In the genomic region with DNA sequence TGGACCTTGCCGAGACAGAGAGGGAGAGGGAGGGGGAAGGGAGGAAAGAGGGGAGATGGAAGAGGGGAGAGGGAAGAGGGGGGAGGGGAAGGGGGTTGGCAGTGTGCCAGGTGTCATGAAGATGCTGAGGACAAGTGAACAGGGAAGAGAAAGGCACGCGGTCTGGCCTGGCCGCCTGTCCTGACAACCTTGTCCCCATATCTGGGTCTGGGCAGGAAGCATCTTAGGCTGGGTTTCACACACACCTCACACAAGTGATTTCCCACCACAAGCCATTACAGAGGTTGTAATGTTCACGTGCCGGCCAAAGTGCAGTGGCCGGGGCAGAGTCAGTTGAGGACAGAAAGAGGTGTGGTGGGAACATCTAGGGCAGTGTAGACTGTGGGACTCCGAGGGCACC, we compare ENCODE assay signal across 10 mouse cellular contexts. TPM values are rescaled to one million over a fixed set of nuclear protein-coding genes. Genes with fewer than 3 reads are reported as not detected.
DNase-seq lines count a peak whose midpoint lies in the region; ATAC-seq and TF ChIP-seq lines count a peak whose summit lies in the region.
"Had no signal": no experiment of that assay in that cellular context is flagged by ENCODE, and none has a peak within 500 bp of the region (broad histone marks: within the 10 kb centered on the region; RNA-seq: fewer than 3 reads in every experiment).

No protein-coding gene starts in this region.

- H3K9me3 ChIP-seq in intestine, postnatal 0 days (ENCODE audit: control insufficient read depth) = no peaks in the 10 kb centered on the region
- H3K9me3 ChIP-seq in liver, embryonic 16.5 days (replicated peaks; ENCODE audit: control insufficient read depth, low read length) = no peaks in the 10 kb centered on the region
- H3K9me3 ChIP-seq in midbrain, embryonic 10.5 days (replicated peaks) = no peaks in the 10 kb centered on the region
- H3K9me3 ChIP-seq in embryonic facial prominence, embryonic 10.5 days = no peaks in the 10 kb centered on the region
- H3K9me3 ChIP-seq: hindbrain, embryonic 15.5 days had no signal

- intact Hi-C loops in left cerebral cortex, postnatal 4 days (cut with DNase I) = no loop called here

- 27% methylated on average over 8 of the region's 8 CpGs for whole genome bisulfite sequencing in intestine, postnatal 0 days
- 40% methylated on average over 8 of the region's 8 CpGs for WGBS in liver, embryonic 16.5 days (ENCODE audit: insufficient replicate concordance)
- 84% methylated on average over 8 of the region's 8 CpGs for WGBS in midbrain, embryonic 10.5 days
- 88% methylated on average over 8 of the region's 8 CpGs for WGBS in embryonic facial prominence, embryonic 10.5 days

- H3K4me1 ChIP-seq in intestine, postnatal 0 days (replicated peaks; ENCODE audit: control insufficient read depth, insufficient read depth, low read length) = 0 out of 2 replicates have a peak, but pooled peaks cover 6% of the 10 kb centered on the region
- peaks cover 20% of the 10 kb centered on the region for H3K4me1 ChIP-seq in liver, embryonic 16.5 days (ENCODE audit: control insufficient read depth, low read depth, low read length)
- peaks cover 24% of the 10 kb centered on the region for H3K4me1 ChIP-seq in midbrain, embryonic 10.5 days
- H3K4me1 ChIP-seq in embryonic facial prominence, embryonic 10.5 days = peaks cover 44% of the 10 kb centered on the region

- peak; percentile 47 for DNase-seq in adrenal gland, postnatal 14 days
- DNase-seq in adrenal gland, adult 18-20 months (ENCODE audit: low spot score in 2 of 2) = no peak
- DNase-seq in left cerebral cortex, postnatal 4 days = peak; percentile 51
- DNase-seq in left cerebral cortex, adult 18-20 months (ENCODE audit: low spot score in 2 of 2) = no peak
- no peak for DNase-seq in midbrain, embryonic 10.5 days (ENCODE audit: low spot score)
- DNase-seq in embryonic facial prominence, embryonic 10.5 days (ENCODE audit: low spot score) = no peak

- H3K27ac ChIP-seq in intestine, postnatal 0 days (ENCODE audit: low read depth, low read length) = peak overlapping the region; percentile 57; the same call in 1 of the 2 replicates
- no peak overlapping the region for H3K27ac ChIP-seq in liver, embryonic 16.5 days (ENCODE audit: low read length)
- H3K27ac ChIP-seq in midbrain, embryonic 10.5 days (replicated peaks) = no peak overlapping the region
- H3K27ac ChIP-seq in embryonic facial prominence, embryonic 10.5 days (replicated peaks) = no peak overlapping the region
- H3K27ac ChIP-seq: hindbrain, embryonic 15.5 days had no signal

- TF ChIP-seq CTCF in intestine, postnatal 0 days (IDR thresholded peaks at IDR 0.05; ENCODE audit: low read depth) = no peak

- H3K9ac ChIP-seq in intestine, postnatal 0 days (ENCODE audit: low read depth, low read length) = no peak overlapping the region
- no peak overlapping the region for H3K9ac ChIP-seq in liver, embryonic 16.5 days (ENCODE audit: low read depth, low read length)
- H3K9ac ChIP-seq: hindbrain, embryonic 15.5 days had no signal

- no peak overlapping the region for H3K4me3 ChIP-seq in intestine, postnatal 0 days (ENCODE audit: low read depth, low read length)
- no peak overlapping the region for H3K4me3 ChIP-seq in liver, embryonic 16.5 days (ENCODE audit: low read depth, low read length)
- H3K4me3 ChIP-seq in midbrain, embryonic 10.5 days = no peak overlapping the region
- no peak overlapping the region for H3K4me3 ChIP-seq in embryonic facial prominence, embryonic 10.5 days
- H3K4me3 ChIP-seq: hindbrain, embryonic 15.5 days had no signal

- ATAC-seq in intestine, postnatal 0 days = peak; percentile 93
- peak; percentile 37; the same call in 1 of the 2 replicates for ATAC-seq in liver, embryonic 16.5 days (ENCODE audit: low read depth)
- ATAC-seq: forebrain, embryonic 14.5 days had no signal

- no peaks in the 10 kb centered on the region for H3K27me3 ChIP-seq in intestine, postnatal 0 days (replicated peaks; ENCODE audit: control insufficient read depth, insufficient read depth, low read length)
- H3K27me3 ChIP-seq in liver, embryonic 16.5 days (ENCODE audit: control insufficient read depth, insufficient read depth, low read depth, low read length) = no peaks in the 10 kb centered on the region
- no peaks in the 10 kb centered on the region for H3K27me3 ChIP-seq in midbrain, embryonic 10.5 days (ENCODE audit: low read depth, poor library complexity, severe bottlenecking)
- no peaks in the 10 kb centered on the region for H3K27me3 ChIP-seq in embryonic facial prominence, embryonic 10.5 days (replicated peaks; ENCODE audit: low read depth, poor library complexity, severe bottlenecking)
- H3K27me3 ChIP-seq: hindbrain, embryonic 15.5 days had no signal

- no peak overlapping the region; the same call in 1 of the 2 replicates for H3K4me2 ChIP-seq in intestine, postnatal 0 days (replicated peaks; ENCODE audit: low read depth)
- no peak overlapping the region for H3K4me2 ChIP-seq in liver, embryonic 16.5 days (ENCODE audit: low read depth, low read length)
- H3K4me2 ChIP-seq: hindbrain, embryonic 15.5 days had no signal

- peaks cover 6% of the 10 kb centered on the region; the same call in 1 of the 2 replicates for H3K36me3 ChIP-seq in intestine, postnatal 0 days (ENCODE audit: control insufficient read depth, insufficient read depth)
- H3K36me3 ChIP-seq in liver, embryonic 16.5 days (ENCODE audit: control insufficient read depth, insufficient read depth) = no peaks in the 10 kb centered on the region
- H3K36me3 ChIP-seq in midbrain, embryonic 10.5 days = peaks cover 5% of the 10 kb centered on the region; the same call in 1 of the 2 replicates
- H3K36me3 ChIP-seq in embryonic facial prominence, embryonic 10.5 days (replicated peaks) = peaks cover 13% of the 10 kb centered on the region
- H3K36me3 ChIP-seq: hindbrain, embryonic 15.5 days had no signal

RNA-seq across cellular contexts. Expression of gene Fance, which starts 25.7 kb away (rescaled TPM):
- total RNA-seq in adrenal gland, postnatal 14 days (2021) = 20.5 and 29.6 TPM in 2 replicates
- 10 to 100 TPM; 18.2 to 23.7 TPM for total RNA-seq in adrenal gland, adult 18-20 months (2021)
- total RNA-seq in left cerebral cortex, postnatal 4 days (2021) = 10 to 100 TPM; 28.9 to 29.0 TPM
- 10 to 100 TPM; 25.4 to 25.5 TPM for total RNA-seq in left cerebral cortex, adult 18-20 months (2021)
- 10.3 and 11.0 TPM in 2 replicates for polyA plus RNA-seq in intestine, postnatal 0 days (2015; fragmentation: Nextera tagmentation; extraction: Ambion mirVana)
- 6.7 and 7.3 TPM in 2 replicates for polyA plus RNA-seq in liver, embryonic 16.5 days (2015; fragmentation: Nextera tagmentation; extraction: Ambion mirVana)
- polyA plus RNA-seq in midbrain, embryonic 10.5 days (2016; fragmentation: Nextera tagmentation; extraction: Ambion mirVana) = 28.2 and 30.8 TPM in 2 replicates
- 28.4 and 30.9 TPM in 2 replicates for polyA plus RNA-seq in embryonic facial prominence, embryonic 10.5 days (2016; fragmentation: Nextera tagmentation; extraction: Ambion mirVana)

RNA-seq across cellular contexts. Expression of gene Rpl10a, which starts 40.7 kb away (rescaled TPM):
- total RNA-seq in adrenal gland, postnatal 14 days (2021) = 814 and 958 TPM in 2 replicates
- 100 to 1,000 TPM; 760 to 827 TPM for total RNA-seq in adrenal gland, adult 18-20 months (2021)
- total RNA-seq in left cerebral cortex, postnatal 4 days (2021) = 100 to 1,000 TPM; 646 to 664 TPM
- total RNA-seq in left cerebral cortex, adult 18-20 months (2021) = 100 to 1,000 TPM; 322 to 334 TPM
- 383 and 417 TPM in 2 replicates for polyA plus RNA-seq in intestine, postnatal 0 days (2015; fragmentation: Nextera tagmentation; extraction: Ambion mirVana)
- polyA plus RNA-seq in liver, embryonic 16.5 days (2015; fragmentation: Nextera tagmentation; extraction: Ambion mirVana) = 280 and 310 TPM in 2 replicates
- 426 and 489 TPM in 2 replicates for polyA plus RNA-seq in midbrain, embryonic 10.5 days (2016; fragmentation: Nextera tagmentation; extraction: Ambion mirVana)
- polyA plus RNA-seq in embryonic facial prominence, embryonic 10.5 days (2016; fragmentation: Nextera tagmentation; extraction: Ambion mirVana) = 539 and 546 TPM in 2 replicates

RNA-seq across cellular contexts. Expression of gene Ppard, which starts 55.1 kb away (rescaled TPM):
- total RNA-seq in adrenal gland, postnatal 14 days (2021) = 36.1 and 39.8 TPM in 2 replicates
- 10 to 100 TPM; 70.6 to 70.7 TPM for total RNA-seq in adrenal gland, adult 18-20 months (2021)
- total RNA-seq in left cerebral cortex, postnatal 4 days (2021) = 10 to 100 TPM; 17.4 to 19.0 TPM
- total RNA-seq in left cerebral cortex, adult 18-20 months (2021) = 10 to 100 TPM; 27.9 to 28.6 TPM
- 1.7 and 2.1 TPM in 2 replicates for polyA plus RNA-seq in intestine, postnatal 0 days (2015; fragmentation: Nextera tagmentation; extraction: Ambion mirVana)
- polyA plus RNA-seq in liver, embryonic 16.5 days (2015; fragmentation: Nextera tagmentation; extraction: Ambion mirVana) = 0.62 and 0.77 TPM in 2 replicates
- polyA plus RNA-seq in midbrain, embryonic 10.5 days (2016; fragmentation: Nextera tagmentation; extraction: Ambion mirVana) = 1.5 and 1.7 TPM in 2 replicates
- polyA plus RNA-seq in embryonic facial prominence, embryonic 10.5 days (2016; fragmentation: Nextera tagmentation; extraction: Ambion mirVana) = 1.4 and 1.9 TPM in 2 replicates

Comparison
In these comparisons a context has a peak if more than half of its experiments do, and no peak if none do; other contexts are left out.
1. DNase-seq: peak in adrenal gland, postnatal 14 days (single experiment) and left cerebral cortex, postnatal 4 days (single experiment); none in adrenal gland, adult 18-20 months (0 of 2), left cerebral cortex, adult 18-20 months (0 of 2), midbrain, embryonic 10.5 days (single experiment) and embryonic facial prominence, embryonic 10.5 days (single experiment).